Mouse (Mus musculus) midbrain, embryonic 14.5 days (tissue): ENCODE measurements at regions not wholly inside any gene's neighbourhood (a gene's known extent, or its start where the extent isn't known, plus 50 kb on each side); places are given as distances from the start of the nearest gene placed in this dataset.
A peak's percentile ranks its signal among the peaks of the same experiment; 100 is the strongest.

Experiments
- ATAC-seq: fragments of 200-750 bp; cut with Nextera tagmentation; 2 replicates; pipeline ENCODE4 v1.8.0; 2017; ENCODE audit warnings: moderate number of reproducible peaks, moderate library complexity; ENCODE audit not compliant: low FRiP score, low TSS enrichment
- DNase-seq: peaks from one replicate; pipeline ENCODE4 v3.0.0-alpha.2; 2015
- H3K27ac ChIP-seq: fragments of 300-500 bp; sonication (generic); replicated peaks from 2 replicates; pipeline ENCODE4 v1.5.1; 2014; ENCODE audit warnings: mild to moderate bottlenecking, low read depth, low read length, moderate library complexity
- H3K27me3 ChIP-seq: fragments of 300-500 bp; sonication (generic); 2 replicates; pipeline ENCODE4 v1.6.1; 2014; ENCODE audit warnings: low read length, control low read depth, mixed read lengths; ENCODE audit not compliant: control insufficient read depth, insufficient read depth
- H3K36me3 ChIP-seq: fragments of 300-500 bp; sonication (generic); 2 replicates; pipeline ENCODE4 v1.6.1; 2014; ENCODE audit warnings: low read length, control low read depth; ENCODE audit not compliant: control insufficient read depth, insufficient read depth
- H3K4me1 ChIP-seq: fragments of 300-500 bp; sonication (generic); 2 replicates; pipeline ENCODE4 v1.6.1; 2014; ENCODE audit warnings: mild to moderate bottlenecking, antibody characterized with exemption, low read length, control low read depth; ENCODE audit not compliant: control insufficient read depth, insufficient read depth
- H3K4me2 ChIP-seq: fragments of 300-500 bp; sonication (generic); 2 replicates; pipeline ENCODE4 v1.6.1; 2014; ENCODE audit warnings: mild to moderate bottlenecking, low read length, moderate library complexity
- H3K4me3 ChIP-seq: fragments of 300-500 bp; sonication (generic); replicated peaks from 2 replicates; pipeline ENCODE4 v1.5.1; 2014; ENCODE audit warnings: low read depth, low read length
- H3K9ac ChIP-seq: fragments of 300-500 bp; sonication (generic); replicated peaks from 2 replicates; pipeline ENCODE4 v1.6.1; 2014; ENCODE audit warnings: mild to moderate bottlenecking, low read length, moderate library complexity
- H3K9me3 ChIP-seq: fragments of 300-500 bp; sonication (generic); 2 replicates; pipeline ENCODE4 v1.6.1; 2016; ENCODE audit warnings: low read length, control low read depth, mixed read lengths; ENCODE audit not compliant: control insufficient read depth
- WGBS: fragments of 180-500 bp; shearing (Covaris S2); extraction: QIAGEN DNeasy Blood & Tissue Kit; methylation state at CpG from one replicate; pipeline ENCODE4 v1.1.7; 2014; 5-methylcytosine and 5-hydroxymethylcytosine counted together

DNA sequence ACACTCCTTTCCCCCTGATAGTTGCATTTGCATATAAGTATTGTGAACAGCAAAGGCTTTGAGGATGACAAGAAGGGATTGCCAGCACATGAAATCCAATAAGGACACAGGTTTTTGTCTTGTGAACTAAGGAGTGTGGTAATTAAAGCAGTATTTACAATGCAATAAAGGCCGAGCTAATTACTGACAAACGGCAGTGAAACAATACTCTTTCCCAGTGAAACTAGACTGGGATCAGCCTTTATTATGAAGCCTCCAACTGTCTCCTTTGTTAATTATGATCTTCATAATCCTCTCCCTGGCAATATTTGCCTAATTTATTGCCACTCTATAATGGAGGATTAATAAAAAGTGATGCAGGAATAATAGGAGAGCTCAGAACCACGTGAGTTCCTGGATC is 704.2 kb upstream of the Api5 start:
- ATAC-seq (no peak), DNase-seq (peak; percentile 30)
- H3K4me3 ChIP-seq, result no peak overlapping the region
- no peak overlapping the region for H3K27ac ChIP-seq
- H3K9me3 ChIP-seq, result no peaks in the 10 kb centered on the region
- no peak overlapping the region for H3K4me2 ChIP-seq
- no peaks in the 10 kb centered on the region for H3K36me3 ChIP-seq
- no peaks in the 10 kb centered on the region for H3K4me1 ChIP-seq
- no peak overlapping the region for H3K9ac ChIP-seq
- WGBS, result 38% methylated on average over 3 of the region's 3 CpGs
- H3K27me3 ChIP-seq, result no peaks in the 10 kb centered on the region

DNA sequence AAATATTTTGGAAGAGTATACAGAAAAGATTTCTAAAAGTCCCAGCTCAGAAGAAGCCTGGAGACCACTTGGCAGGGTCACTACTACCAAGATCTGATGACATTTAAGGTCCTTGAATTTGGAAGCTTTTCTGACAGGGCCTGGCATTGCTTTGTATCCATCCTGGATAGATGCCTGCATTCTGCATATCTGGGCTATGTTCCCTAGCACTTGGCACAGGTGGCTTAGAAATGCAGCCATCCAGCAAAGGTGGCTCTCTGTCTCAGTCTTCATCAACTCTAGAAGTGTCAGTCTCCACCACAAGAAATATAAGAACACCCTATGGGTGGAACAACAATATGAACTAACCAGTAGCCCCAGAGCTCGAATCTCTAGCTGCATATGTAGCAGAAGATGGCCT is 702.2 kb upstream of the Api5 start:
- no peak overlapping the region for H3K4me3 ChIP-seq
- H3K27ac ChIP-seq, result no peak overlapping the region
- DNase-seq (no peak), ATAC-seq (no peak)
- WGBS, result 38% methylated on average over 1 of the region's 1 CpGs
- H3K27me3 ChIP-seq, result no peaks in the 10 kb centered on the region
- no peak overlapping the region for H3K4me2 ChIP-seq
- H3K4me1 ChIP-seq, result no peaks in the 10 kb centered on the region
- H3K9me3 ChIP-seq, result no peaks in the 10 kb centered on the region
- H3K36me3 ChIP-seq, result no peaks in the 10 kb centered on the region
- H3K9ac ChIP-seq, result no peak overlapping the region

- Histone ChIP-seq H3K9me3 (no peaks in the 10 kb centered on the region), H3K4me2 (no peak overlapping the region), H3K9ac (no peak overlapping the region), H3K4me3 (no peak overlapping the region), H3K4me1 (no peaks in the 10 kb centered on the region), H3K27ac (no peak overlapping the region), H3K27me3 (no peaks in the 10 kb centered on the region), H3K36me3 (no peaks in the 10 kb centered on the region)
- 85% methylated on average over 6 of the region's 6 CpGs for WGBS
- DNase-seq (no peak), ATAC-seq (no peak)
Measured at GRCm38 (mm10) chr2:95136636-95137035, 698.7 kb upstream of the Api5 start.

DNA sequence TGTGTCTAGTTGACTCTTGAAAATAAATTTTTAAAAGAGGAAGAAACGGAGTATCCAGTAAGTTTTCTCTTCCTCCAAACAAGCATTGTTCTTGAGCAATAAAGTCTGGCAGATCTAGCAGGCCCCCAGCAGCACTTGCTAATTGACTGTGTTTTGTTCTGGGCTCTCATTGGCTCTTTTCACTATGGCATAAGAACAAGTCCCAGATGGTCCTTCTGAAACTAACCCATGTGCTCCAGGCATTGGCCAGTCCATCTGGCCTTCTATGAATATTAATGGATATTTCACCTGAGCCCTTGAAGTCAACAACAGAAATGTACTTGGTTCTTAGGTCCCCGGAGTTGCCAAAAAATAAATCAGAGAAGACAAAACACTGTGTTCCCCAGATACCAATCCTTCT is 693.2 kb upstream of the Api5 start:
- Histone ChIP-seq H3K4me2 (no peak overlapping the region), H3K27me3 (no peaks in the 10 kb centered on the region), H3K9ac (no peak overlapping the region), H3K4me1 (no peaks in the 10 kb centered on the region), H3K9me3 (no peaks in the 10 kb centered on the region), H3K27ac (no peak overlapping the region), H3K4me3 (no peak overlapping the region), H3K36me3 (no peaks in the 10 kb centered on the region)
- ATAC-seq (no peak), DNase-seq (no peak)
- 78% methylated on average over 2 of the region's 2 CpGs for WGBS

- WGBS, result 57% methylated on average over 1 of the region's 1 CpGs
- peak; percentile 23 for DNase-seq
- Histone ChIP-seq H3K27me3 (no peaks in the 10 kb centered on the region), H3K27ac (no peak overlapping the region), H3K9ac (no peak overlapping the region), H3K4me1 (no peaks in the 10 kb centered on the region), H3K9me3 (no peaks in the 10 kb centered on the region), H3K36me3 (no peaks in the 10 kb centered on the region), H3K4me3 (no peak overlapping the region), H3K4me2 (no peak overlapping the region)
- ATAC-seq, result no peak
Measured at GRCm38 (mm10) chr2:95128721-95129120, 690.8 kb upstream of the Api5 start.

GRCm38 (mm10) chr2:95119544-95119943 is 681.6 kb upstream of the Api5 start:
- no peak overlapping the region for H3K4me3 ChIP-seq
- H3K4me1 ChIP-seq, result no peaks in the 10 kb centered on the region
- DNase-seq (no peak), ATAC-seq (no peak)
- no peaks in the 10 kb centered on the region for H3K36me3 ChIP-seq
- no peak overlapping the region for H3K9ac ChIP-seq
- no peak overlapping the region for H3K27ac ChIP-seq
- no peaks in the 10 kb centered on the region for H3K27me3 ChIP-seq
- H3K4me2 ChIP-seq, result no peak overlapping the region
- H3K9me3 ChIP-seq, result no peaks in the 10 kb centered on the region

- H3K9me3 ChIP-seq, result no peaks in the 10 kb centered on the region
- WGBS, result 90% methylated on average over 5 of the region's 5 CpGs
- ATAC-seq (no peak), DNase-seq (no peak)
- H3K27ac ChIP-seq, result no peak overlapping the region
- no peak overlapping the region for H3K4me2 ChIP-seq
- no peak overlapping the region for H3K4me3 ChIP-seq
- H3K9ac ChIP-seq, result no peak overlapping the region
- H3K4me1 ChIP-seq, result no peaks in the 10 kb centered on the region
- no peaks in the 10 kb centered on the region for H3K27me3 ChIP-seq
- H3K36me3 ChIP-seq, result no peaks in the 10 kb centered on the region
Measured at GRCm38 (mm10) chr2:95097055-95097454, 659.1 kb upstream of the Api5 start.

DNA sequence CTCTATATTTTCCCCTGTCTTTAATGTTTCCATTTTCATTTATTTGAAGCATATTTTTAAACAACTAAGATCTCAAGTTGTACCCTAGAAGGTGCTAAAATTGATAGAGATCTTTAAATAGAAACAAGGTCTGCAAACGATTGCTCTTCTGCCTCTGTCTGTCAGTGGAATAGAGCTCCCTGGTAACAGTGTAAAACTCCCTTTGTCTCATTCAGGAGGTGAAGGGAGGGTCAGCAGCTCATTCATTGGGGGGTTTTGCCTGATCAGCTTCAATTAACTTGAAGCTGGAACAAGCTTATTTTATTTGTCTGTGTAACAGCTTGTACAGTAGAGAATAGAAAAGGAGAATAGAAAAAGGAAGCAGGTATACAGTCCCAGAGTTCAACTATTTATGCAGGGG is 616.7 kb upstream of the Api5 start:
- H3K4me2 ChIP-seq, result no peak overlapping the region
- WGBS, result 4% methylated on average over 1 of the region's 1 CpGs
- no peak overlapping the region for H3K4me3 ChIP-seq
- no peak overlapping the region for H3K27ac ChIP-seq
- H3K9me3 ChIP-seq, result no peaks in the 10 kb centered on the region
- no peaks in the 10 kb centered on the region for H3K27me3 ChIP-seq
- no peaks in the 10 kb centered on the region for H3K36me3 ChIP-seq
- no peak overlapping the region for H3K9ac ChIP-seq
- peak; percentile 36 for DNase-seq
- ATAC-seq, result no peak
- H3K4me1 ChIP-seq, result no peaks in the 10 kb centered on the region

GRCm38 (mm10) chr2:95053866-95054265 is 615.9 kb upstream of the Api5 start:
- Histone ChIP-seq H3K27ac (no peak overlapping the region), H3K4me3 (no peak overlapping the region), H3K4me1 (no peaks in the 10 kb centered on the region), H3K4me2 (no peak overlapping the region), H3K36me3 (no peaks in the 10 kb centered on the region), H3K27me3 (no peaks in the 10 kb centered on the region), H3K9me3 (no peaks in the 10 kb centered on the region), H3K9ac (no peak overlapping the region)
- DNase-seq, result no peak
- 87% methylated on average over 3 of the region's 3 CpGs for WGBS
- ATAC-seq, result no peak
